Comparison of ENCODE assay signal across 10 mouse cellular contexts in the genomic region with DNA sequence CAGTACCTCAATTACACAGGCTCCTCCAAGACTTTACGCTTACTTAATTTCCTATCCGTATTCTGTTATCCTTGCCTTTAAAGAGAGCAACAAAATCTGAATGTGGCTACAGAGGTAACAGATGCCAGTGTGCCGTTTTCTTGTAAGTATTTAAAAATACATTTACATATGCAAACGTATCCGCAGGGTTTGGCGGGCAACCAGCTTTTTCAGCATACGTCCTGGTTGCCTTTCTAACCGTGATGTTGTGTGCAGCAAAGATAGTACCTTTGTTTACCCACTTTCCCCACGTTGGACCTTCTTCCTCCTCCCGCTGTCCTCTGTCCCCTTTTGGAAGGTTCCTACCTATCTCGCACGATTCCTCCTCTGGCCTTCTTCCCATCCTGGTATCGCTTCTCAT. TPM values are rescaled to one million over a fixed set of nuclear protein-coding genes. Genes with fewer than 3 reads are reported as not detected.
DNase-seq lines count a peak whose midpoint lies in the region; ATAC-seq and TF ChIP-seq lines count a peak whose summit lies in the region.
"Had no signal": no experiment of that assay in that cellular context is flagged by ENCODE, and none has a peak within 500 bp of the region (broad histone marks: within the 10 kb centered on the region; RNA-seq: fewer than 3 reads in every experiment).

No protein-coding gene starts in this region.

- peaks cover 74% of the 10 kb centered on the region for H3K27me3 ChIP-seq in embryonic facial prominence, embryonic 12.5 days
- peaks cover 39% of the 10 kb centered on the region for H3K27me3 ChIP-seq in hindbrain, embryonic 14.5 days (ENCODE audit: control insufficient read depth, insufficient read depth, low read length)

- no peaks in the 10 kb centered on the region for H3K9me3 ChIP-seq in embryonic facial prominence, embryonic 12.5 days
- H3K9me3 ChIP-seq in hindbrain, embryonic 14.5 days (ENCODE audit: control insufficient read depth, low read length), result no peaks in the 10 kb centered on the region

- no peaks in the 10 kb centered on the region for H3K36me3 ChIP-seq in embryonic facial prominence, embryonic 12.5 days
- no peaks in the 10 kb centered on the region for H3K36me3 ChIP-seq in hindbrain, embryonic 14.5 days (replicated peaks; ENCODE audit: control insufficient read depth, insufficient read depth)

- TF ChIP-seq POLR2A in olfactory bulb, adult 2 months (IDR thresholded peaks at IDR 0.05; ENCODE audit: insufficient read depth, low read depth, low read length), result no peak

- WGBS in embryonic facial prominence, embryonic 12.5 days, result 8% methylated on average over 13 of the region's 13 CpGs
- WGBS in hindbrain, embryonic 14.5 days, result 3% methylated on average over 13 of the region's 13 CpGs
- WGBS in olfactory bulb, adult 2 months, result 7% methylated on average over 13 of the region's 13 CpGs

- H3K4me3 ChIP-seq in left cerebral cortex, adult 2 months, result peak overlapping the region; percentile 57
- 0 out of 2 replicates have a peak overlapping the region, but pooled peaks have one; percentile 13 for H3K4me3 ChIP-seq in embryonic facial prominence, embryonic 12.5 days
- H3K4me3 ChIP-seq in hindbrain, embryonic 14.5 days (replicated peaks; ENCODE audit: low read length), result peak overlapping the region; percentile 24
- peak overlapping the region; percentile 47 for H3K4me3 ChIP-seq in olfactory bulb, adult 2 months (ENCODE audit: insufficient read depth, low read depth, low read length)

- peak overlapping the region; percentile 27 for H3K4me2 ChIP-seq in embryonic facial prominence, embryonic 12.5 days (replicated peaks)
- peak overlapping the region; percentile 73 for H3K4me2 ChIP-seq in hindbrain, embryonic 14.5 days (replicated peaks)

- H3K27ac ChIP-seq in left cerebral cortex, adult 2 months, result peak overlapping the region; percentile 75
- H3K27ac ChIP-seq in embryonic facial prominence, embryonic 12.5 days, result no peak overlapping the region
- H3K27ac ChIP-seq in hindbrain, embryonic 14.5 days, result peak overlapping the region; percentile 88
- peak overlapping the region; percentile 94 for H3K27ac ChIP-seq in olfactory bulb, adult 2 months (ENCODE audit: insufficient read depth, low read depth, low read length)

- intact Hi-C loops in left cerebral cortex, adult 2 months (cut with DNase I), result no loop called here

- peak in 1 of 2 experiments; percentile 46 for DNase-seq in left cerebral cortex, adult 2 months (ENCODE audit: extremely low spot score in 1 of 2, low spot score in 2 of 2)
- no peak for DNase-seq in left cerebral cortex, adult 8-10 months (ENCODE audit: low spot score in 2 of 2)
- no peak for DNase-seq in hindbrain, embryonic 14.5 days (ENCODE audit: low spot score)
- no peak for DNase-seq in frontal cortex, postnatal 10 days (ENCODE audit: low spot score in 2 of 2)
- DNase-seq in kidney, postnatal 14 days, result no peak
- DNase-seq: kidney, postnatal 25 days; liver, postnatal 0 days had no signal

- no peak for TF ChIP-seq CTCF in left cerebral cortex, adult 2 months (IDR thresholded peaks at IDR 0.05)
- no peak for TF ChIP-seq CTCF in olfactory bulb, adult 2 months (IDR thresholded peaks at IDR 0.05; ENCODE audit: insufficient read depth, low read depth, low read length)

- H3K4me1 ChIP-seq in embryonic facial prominence, embryonic 12.5 days, result peaks cover 28% of the 10 kb centered on the region
- peaks cover 63% of the 10 kb centered on the region for H3K4me1 ChIP-seq in hindbrain, embryonic 14.5 days (replicated peaks; ENCODE audit: control insufficient read depth, insufficient read depth, low read length)
- peaks cover 36% of the 10 kb centered on the region for H3K4me1 ChIP-seq in olfactory bulb, adult 2 months (ENCODE audit: control insufficient read depth, insufficient read depth, low read length)

- no peak for ATAC-seq in embryonic facial prominence, embryonic 12.5 days (ENCODE audit: insufficient number of reproducible peaks, insufficient read depth, low FRiP score, low TSS enrichment)
- ATAC-seq in hindbrain, embryonic 14.5 days (ENCODE audit: low FRiP score), result no peak
- ATAC-seq: liver, postnatal 0 days had no signal

- no peak overlapping the region for H3K9ac ChIP-seq in embryonic facial prominence, embryonic 12.5 days
- H3K9ac ChIP-seq in hindbrain, embryonic 14.5 days, result peak overlapping the region; percentile 50
- H3K9ac ChIP-seq: liver, postnatal 0 days had no signal

RNA-seq across cellular contexts. Expression of gene Rpp25, which starts 2.4 kb away (rescaled TPM):
- total RNA-seq in left cerebral cortex, adult 2 months (2021), result 10 to 100 TPM; 16.9 to 18.5 TPM
- 10 to 100 TPM; 16.0 to 19.5 (median 17.7) TPM for total RNA-seq in left cerebral cortex, adult 8-10 months (2022)
- polyA plus RNA-seq in embryonic facial prominence, embryonic 12.5 days (2016; fragmentation: Nextera tagmentation; extraction: Ambion mirVana), result 0.89 and 1.6 TPM in 2 replicates
- 17.0 and 19.7 TPM in 2 replicates for polyA plus RNA-seq in hindbrain, embryonic 14.5 days (2014; fragmentation: Nextera tagmentation; extraction: Ambion mirVana)
- polyA plus RNA-seq in olfactory bulb, adult 2 months (2012; ENCODE audit: insufficient read depth, insufficient read length, low replicate concordance, missing spikeins), result not detected in 2 replicates
- total RNA-seq: neutrophil, adult 5-6 weeks had no signal

RNA-seq across cellular contexts. Expression of gene Cox5a, which starts 19.6 kb away (rescaled TPM):
- 100 to 1,000 TPM; 374 to 440 TPM for total RNA-seq in left cerebral cortex, adult 2 months (2021)
- total RNA-seq in left cerebral cortex, adult 8-10 months (2022), result 100 to 1,000 TPM; 378 to 411 (median 394) TPM
- polyA plus RNA-seq in embryonic facial prominence, embryonic 12.5 days (2016; fragmentation: Nextera tagmentation; extraction: Ambion mirVana), result 531 and 547 TPM in 2 replicates
- 956 and 1,017 TPM in 2 replicates for polyA plus RNA-seq in hindbrain, embryonic 14.5 days (2014; fragmentation: Nextera tagmentation; extraction: Ambion mirVana)
- not detected in 2 replicates for polyA plus RNA-seq in olfactory bulb, adult 2 months (2012; ENCODE audit: insufficient read depth, insufficient read length, low replicate concordance, missing spikeins)

RNA-seq across cellular contexts. Expression of gene Scamp5, which starts 33.6 kb away (rescaled TPM):
- 100 to 1,000 TPM; 379 TPM for total RNA-seq in left cerebral cortex, adult 2 months (2021)
- 100 to 1,000 TPM; 371 to 387 (median 384) TPM for total RNA-seq in left cerebral cortex, adult 8-10 months (2022)
- polyA plus RNA-seq in embryonic facial prominence, embryonic 12.5 days (2016; fragmentation: Nextera tagmentation; extraction: Ambion mirVana), result 15.6 and 16.1 TPM in 2 replicates
- 90.0 and 108 TPM in 2 replicates for polyA plus RNA-seq in hindbrain, embryonic 14.5 days (2014; fragmentation: Nextera tagmentation; extraction: Ambion mirVana)
- not detected in 2 replicates for polyA plus RNA-seq in olfactory bulb, adult 2 months (2012; ENCODE audit: insufficient read depth, insufficient read length, low replicate concordance, missing spikeins)
- total RNA-seq: neutrophil, adult 5-6 weeks had no signal

RNA-seq across cellular contexts. Expression of gene Fam219b, which starts 35.9 kb away (rescaled TPM):
- 10 to 100 TPM; 18.1 to 21.6 TPM for total RNA-seq in left cerebral cortex, adult 2 months (2021)
- total RNA-seq in left cerebral cortex, adult 8-10 months (2022), result 10 to 100 TPM; 18.0 to 21.8 (median 20.4) TPM
- 23.1 and 24.0 TPM in 2 replicates for polyA plus RNA-seq in embryonic facial prominence, embryonic 12.5 days (2016; fragmentation: Nextera tagmentation; extraction: Ambion mirVana)
- polyA plus RNA-seq in hindbrain, embryonic 14.5 days (2014; fragmentation: Nextera tagmentation; extraction: Ambion mirVana), result 21.2 and 23.1 TPM in 2 replicates
- polyA plus RNA-seq in olfactory bulb, adult 2 months (2012; ENCODE audit: insufficient read depth, insufficient read length, low replicate concordance, missing spikeins), result not detected in 2 replicates

RNA-seq across cellular contexts. Expression of gene Mpi, which starts 51.1 kb away (rescaled TPM):
- 10 to 100 TPM; 63.4 to 76.9 TPM for total RNA-seq in left cerebral cortex, adult 2 months (2021)
- 10 to 100 TPM; 64.0 to 74.0 (median 66.0) TPM for total RNA-seq in left cerebral cortex, adult 8-10 months (2022)
- 55.5 and 57.8 TPM in 2 replicates for polyA plus RNA-seq in embryonic facial prominence, embryonic 12.5 days (2016; fragmentation: Nextera tagmentation; extraction: Ambion mirVana)
- 54.7 and 60.0 TPM in 2 replicates for polyA plus RNA-seq in hindbrain, embryonic 14.5 days (2014; fragmentation: Nextera tagmentation; extraction: Ambion mirVana)
- polyA plus RNA-seq in olfactory bulb, adult 2 months (2012; ENCODE audit: insufficient read depth, insufficient read length, low replicate concordance, missing spikeins), result not detected in 2 replicates
